Mouse (Mus musculus) erythroblast, embryonic 14.5 days (primary cell): Measurements from ENCODE around the gene Cox14. TPM values are rescaled to one million over a fixed set of nuclear protein-coding genes. Genes with fewer than 3 reads are reported as not detected.
"Not testable (repeated sequence)": the region's sequence is repeated elsewhere in the genome, so short reads cannot be mapped to it uniquely, and the experiment has no call there.

ENCODE experiments used
- H3K27me3 ChIP-seq: 2 replicates; pipeline ENCODE4 v1.6.1; 2012; ENCODE audit warnings: inconsistent platforms; ENCODE audit not compliant: control insufficient read depth
- H3K36me3 ChIP-seq: 2 replicates; pipeline ENCODE4 v1.6.1; 2012; ENCODE audit warnings: mild to moderate bottlenecking, inconsistent platforms; ENCODE audit not compliant: control insufficient read depth
- H3K4me1 ChIP-seq: 2 replicates; pipeline ENCODE4 v1.6.1; 2012; ENCODE audit warnings: inconsistent platforms; ENCODE audit not compliant: control insufficient read depth
- H3K4me3 ChIP-seq: replicated peaks from 2 replicates; pipeline ENCODE3; 2012; ENCODE audit warnings: moderate library complexity, mild to moderate bottlenecking, inconsistent platforms
- H3K9me3 ChIP-seq: 2 replicates; pipeline ENCODE4 v1.6.1; 2012; ENCODE audit warnings: low read length, inconsistent platforms, mixed read lengths; ENCODE audit not compliant: control insufficient read depth
- GATA1 ChIP-seq: IDR thresholded peaks from 2 replicates; pipeline ENCODE4 v1.6.1; 2012; ENCODE audit warnings: low read length, inconsistent platforms, mixed read lengths
- TAL1 ChIP-seq: IDR thresholded peaks from 3 replicates; pipeline ENCODE4 v1.6.1; 2012; ENCODE audit warnings: low read length, inconsistent platforms, mixed read lengths
- polyA plus RNA-seq: library from polyadenylated mRNA; stranded (reverse); fragments of >175 nt; gene quantifications from 2 replicates; pipeline ENCODE4 v1.2.3, GENCODE M21; 2012

The Cox14 gene
- polyA plus RNA-seq, 1 experiment: 5.7 TPM

DNA sequence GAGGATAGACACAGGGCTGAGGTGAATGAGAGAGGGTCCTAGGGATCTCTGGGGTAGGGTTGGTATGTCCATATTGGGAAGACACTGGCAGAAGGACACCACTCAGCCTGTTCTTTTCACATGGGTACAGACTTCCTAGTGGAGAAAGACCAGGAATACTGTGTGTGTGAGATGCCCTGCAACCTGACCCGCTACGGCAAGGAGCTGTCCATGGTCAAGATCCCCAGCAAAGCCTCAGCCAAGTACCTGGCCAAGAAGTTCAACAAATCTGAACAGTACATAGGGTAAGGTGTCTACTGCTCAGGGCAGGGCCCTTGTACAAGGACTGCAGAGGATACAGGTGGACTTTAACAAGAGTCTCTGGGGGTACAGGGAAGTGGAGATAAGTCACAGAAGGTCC, 28.1 kb upstream of the Cox14 start:
- no peaks in the 10 kb centered on the region for H3K36me3 ChIP-seq
- H3K9me3 ChIP-seq: no peaks in the 10 kb centered on the region
- H3K27me3 ChIP-seq: peaks cover 34% of the 10 kb centered on the region
- peaks cover 19% of the 10 kb centered on the region for H3K4me1 ChIP-seq
- TF ChIP-seq TAL1: 0 out of 3 replicates have a peak, but pooled peaks have one; percentile 4
- TF ChIP-seq GATA1: no peak
- H3K4me3 ChIP-seq: no peak overlapping the region

- Histone ChIP-seq H3K4me3 (no peak overlapping the region), H3K9me3 (no peaks in the 10 kb centered on the region), H3K27me3 (peaks cover 31% of the 10 kb centered on the region), H3K4me1 (peaks cover 31% of the 10 kb centered on the region), H3K36me3 (peaks cover 4% of the 10 kb centered on the region)
- TF ChIP-seq GATA1 (no peak), TAL1 (no peak)
Measured at GRCm38 (mm10) chr15:99698533-99699085, 26.8 kb upstream of the Cox14 start.

GRCm38 (mm10) chr15:99699715-99700114, 25.7 kb upstream of the Cox14 start:
- H3K9me3 ChIP-seq: no peaks in the 10 kb centered on the region
- peaks cover 36% of the 10 kb centered on the region for H3K4me1 ChIP-seq
- no peak for TF ChIP-seq TAL1
- H3K4me3 ChIP-seq: no peak overlapping the region
- peaks cover 31% of the 10 kb centered on the region for H3K27me3 ChIP-seq
- peaks cover 12% of the 10 kb centered on the region for H3K36me3 ChIP-seq

GRCm38 (mm10) chr15:99700219-99701106, 25.0 kb upstream of the Cox14 start:
- H3K4me1 ChIP-seq: peaks cover 36% of the 10 kb centered on the region

GRCm38 (mm10) chr15:99701640-99701998, 23.8 kb upstream of the Cox14 start:
- peak overlapping the region; percentile 84 for H3K4me3 ChIP-seq
- peaks cover 36% of the 10 kb centered on the region for H3K4me1 ChIP-seq
- peaks cover 21% of the 10 kb centered on the region for H3K36me3 ChIP-seq
- peaks cover 19% of the 10 kb centered on the region for H3K27me3 ChIP-seq
- not testable (repeated sequence) for H3K9me3 ChIP-seq

More at GRCm38 (mm10) chr15:99700219-99701106, 25.0 kb upstream of the Cox14 start:
- peaks cover 13% of the 10 kb centered on the region for H3K36me3 ChIP-seq
- H3K4me3 ChIP-seq: no peak overlapping the region
- no peaks in the 10 kb centered on the region for H3K9me3 ChIP-seq
- peaks cover 27% of the 10 kb centered on the region for H3K27me3 ChIP-seq
- TF ChIP-seq GATA1 (no peak), TAL1 (no peak)

DNA sequence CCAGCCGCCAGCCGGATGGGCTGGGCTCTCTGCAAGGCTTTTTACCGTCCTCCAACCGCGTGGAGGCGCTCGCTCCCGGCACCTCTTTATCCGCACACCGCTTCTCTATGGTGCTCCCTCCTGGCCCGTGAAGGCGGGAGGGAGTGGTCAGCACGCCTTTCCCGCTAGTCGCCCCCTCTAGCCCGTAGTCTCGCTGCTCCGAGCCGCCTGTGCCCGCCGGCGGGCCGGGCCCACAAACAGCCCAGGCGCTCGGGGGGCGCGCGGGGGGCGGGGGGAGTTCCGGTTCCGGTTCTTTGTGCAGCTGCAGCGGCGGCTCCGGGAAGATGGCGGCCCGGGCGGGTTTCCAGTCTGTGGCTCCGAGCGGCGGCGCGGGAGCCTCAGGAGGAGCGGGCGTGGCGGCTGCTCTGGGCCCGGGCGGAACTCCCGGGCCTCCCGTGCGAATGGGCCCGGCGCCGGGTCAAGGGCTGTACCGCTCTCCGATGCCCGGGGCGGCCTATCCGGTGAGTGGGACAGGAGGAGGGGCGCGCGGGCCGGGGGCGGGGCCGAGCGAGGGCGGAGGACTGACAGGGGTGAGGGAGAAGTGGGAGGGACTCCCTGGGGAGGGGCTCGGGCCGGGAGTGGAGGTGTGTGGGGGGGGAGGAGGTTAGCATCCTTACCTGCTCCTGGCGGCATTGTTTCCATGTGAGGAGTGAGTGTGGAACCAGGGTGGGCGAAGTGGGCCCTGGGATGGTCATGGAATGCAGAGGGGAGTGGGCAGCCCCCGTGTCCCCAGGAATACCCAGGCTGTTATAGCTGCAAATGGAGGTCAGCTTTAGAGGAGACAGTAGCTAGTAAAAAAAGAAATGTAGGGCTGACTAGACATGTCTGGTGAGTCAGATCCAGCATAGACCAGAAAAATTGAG, 23.2 kb upstream of the Cox14 start, which contains the start of gene Smarcd1:
Gene Smarcd1, plus strand, starts transcription at position 131 of the 902 bp plus-strand sequence.
- Histone ChIP-seq H3K9me3 (no peaks in the 10 kb centered on the region), H3K27me3 (peaks cover 13% of the 10 kb centered on the region), H3K4me3 (peak within 1 kb of the TSS; percentile 84), H3K4me1 (peaks cover 36% of the 10 kb centered on the region), H3K36me3 (peaks cover 25% of the 10 kb centered on the region)
- no peak for TF ChIP-seq GATA1
- TF ChIP-seq TAL1: no peak

GRCm38 (mm10) chr15:99703104-99703503, 22.3 kb upstream of the Cox14 start:
- Histone ChIP-seq H3K4me1 (peaks cover 36% of the 10 kb centered on the region), H3K9me3 (no peaks in the 10 kb centered on the region), H3K4me3 (peak overlapping the region; percentile 84), H3K27me3 (peaks cover 4% of the 10 kb centered on the region), H3K36me3 (peaks cover 33% of the 10 kb centered on the region)
- TF ChIP-seq GATA1: no peak
- no peak for TF ChIP-seq TAL1

GRCm38 (mm10) chr15:99703676-99704040, 21.8 kb upstream of the Cox14 start:
- Histone ChIP-seq H3K36me3 (peaks cover 39% of the 10 kb centered on the region), H3K27me3 (peaks cover under 1% of the 10 kb centered on the region), H3K9me3 (no peaks in the 10 kb centered on the region), H3K4me3 (no peak overlapping the region), H3K4me1 (peaks cover 34% of the 10 kb centered on the region)
- no peak for TF ChIP-seq GATA1
- TF ChIP-seq TAL1: no peak

- H3K9me3 ChIP-seq: no peaks in the 10 kb centered on the region
- TF ChIP-seq GATA1: no peak
- H3K4me3 ChIP-seq: no peak overlapping the region
- no peaks in the 10 kb centered on the region for H3K27me3 ChIP-seq
- peaks cover 31% of the 10 kb centered on the region for H3K4me1 ChIP-seq
- peaks cover 44% of the 10 kb centered on the region for H3K36me3 ChIP-seq
Measured at GRCm38 (mm10) chr15:99704041-99704681, 21.3 kb upstream of the Cox14 start.
